Mouse (Mus musculus): ENCODE data around the gene Esp6. TPM values are rescaled to one million over a fixed set of nuclear protein-coding genes. Genes with fewer than 3 reads are reported as not detected.
"Not testable (repeated sequence)": the region's sequence is repeated elsewhere in the genome, so short reads cannot be mapped to it uniquely, and the experiment has no call there.

Gene Esp6
- polyA plus RNA-seq (2016; fragmentation: Nextera tagmentation; extraction: Ambion mirVana) = not detected in 2 replicates

- no peaks in the 10 kb centered on the region for H3K4me1 ChIP-seq
- H3K27me3 ChIP-seq = no peaks in the 10 kb centered on the region
- no peaks in the 10 kb centered on the region for H3K9me3 ChIP-seq
- ATAC-seq (ENCODE audit: insufficient number of reproducible peaks, insufficient read depth, low FRiP score, low TSS enrichment) = no peak
- no peak within 1 kb of the TSS for H3K27ac ChIP-seq
- WGBS = 80% methylated on average over 5 of the region's 5 CpGs
- no peaks in the 10 kb centered on the region for H3K36me3 ChIP-seq
- H3K4me3 ChIP-seq = no peak within 1 kb of the TSS
- no peak within 1 kb of the TSS for H3K9ac ChIP-seq
- H3K4me2 ChIP-seq (replicated peaks) = no peak within 1 kb of the TSS
Measured at GRCm38 (mm10) chr17:40561207-40561606, at the start of gene Esp6. Gene Esp6, plus strand, starts transcription at chr17:40561507.

GRCm38 (mm10) chr17:40519818-40520217 lies 41.5 kb upstream of the Esp6 start, which contains the start of gene Esp8:
Gene Esp8, plus strand, starts transcription at chr17:40520022.
- no peak within 1 kb of the TSS for H3K9ac ChIP-seq
- WGBS = 49% methylated on average over 3 of the region's 3 CpGs
- no peaks in the 10 kb centered on the region for H3K36me3 ChIP-seq
- no peaks in the 10 kb centered on the region for H3K27me3 ChIP-seq
- no peak for ATAC-seq (ENCODE audit: insufficient number of reproducible peaks, insufficient read depth, low FRiP score, low TSS enrichment)
- no peaks in the 10 kb centered on the region for H3K9me3 ChIP-seq
- no peak within 1 kb of the TSS for H3K4me3 ChIP-seq
- no peaks in the 10 kb centered on the region for H3K4me1 ChIP-seq
- no peak within 1 kb of the TSS for H3K27ac ChIP-seq
- no peak within 1 kb of the TSS for H3K4me2 ChIP-seq (replicated peaks)

GRCm38 (mm10) chr17:40529813-40530212 lies 31.5 kb upstream of the Esp6 start:
- H3K27ac ChIP-seq = no peak overlapping the region
- no peaks in the 10 kb centered on the region for H3K27me3 ChIP-seq
- H3K36me3 ChIP-seq = no peaks in the 10 kb centered on the region
- WGBS = 62% methylated on average over 3 of the region's 3 CpGs
- no peak overlapping the region for H3K4me2 ChIP-seq (replicated peaks)
- no peaks in the 10 kb centered on the region for H3K4me1 ChIP-seq
- no peaks in the 10 kb centered on the region for H3K9me3 ChIP-seq
- H3K4me3 ChIP-seq = no peak overlapping the region
- H3K9ac ChIP-seq = no peak overlapping the region
- ATAC-seq (ENCODE audit: insufficient number of reproducible peaks, insufficient read depth, low FRiP score, low TSS enrichment) = no peak

GRCm38 (mm10) chr17:40531147-40531546 lies 30.2 kb upstream of the Esp6 start:
- 70% methylated on average over 1 of the region's 1 CpGs for WGBS
- no peak overlapping the region for H3K27ac ChIP-seq
- no peak overlapping the region for H3K4me3 ChIP-seq
- H3K36me3 ChIP-seq = no peaks in the 10 kb centered on the region
- H3K4me1 ChIP-seq = no peaks in the 10 kb centered on the region
- ATAC-seq (ENCODE audit: insufficient number of reproducible peaks, insufficient read depth, low FRiP score, low TSS enrichment) = no peak
- no peaks in the 10 kb centered on the region for H3K27me3 ChIP-seq
- H3K9ac ChIP-seq = no peak overlapping the region
- H3K9me3 ChIP-seq = no peaks in the 10 kb centered on the region
- H3K4me2 ChIP-seq (replicated peaks) = no peak overlapping the region

- WGBS = 81% methylated on average over 5 of the region's 5 CpGs
- H3K4me2 ChIP-seq (replicated peaks); ATAC-seq (ENCODE audit: insufficient number of reproducible peaks, insufficient read depth, low FRiP score, low TSS enrichment); H3K4me1 ChIP-seq; H3K9ac ChIP-seq; H3K4me3 ChIP-seq; H3K9me3 ChIP-seq; H3K27me3 ChIP-seq; H3K36me3 ChIP-seq; H3K27ac ChIP-seq: not testable (repeated sequence)
Measured at GRCm38 (mm10) chr17:40547005-40547404, 14.3 kb upstream of the Esp6 start.

- Histone ChIP-seq H3K4me3 (no peak overlapping the region), H3K36me3 (no peaks in the 10 kb centered on the region), H3K4me2 (replicated peaks) (no peak overlapping the region), H3K27ac (no peak overlapping the region), H3K27me3 (no peaks in the 10 kb centered on the region), H3K4me1 (0 out of 2 replicates have a peak, but pooled peaks cover 2% of the 10 kb centered on the region), H3K9me3 (no peaks in the 10 kb centered on the region), H3K9ac (no peak overlapping the region)
- 36% methylated on average over 1 of the region's 1 CpGs for WGBS
- ATAC-seq (ENCODE audit: insufficient number of reproducible peaks, insufficient read depth, low FRiP score, low TSS enrichment) = no peak
Measured at GRCm38 (mm10) chr17:40553470-40553869, 7.8 kb upstream of the Esp6 start.

- H3K9ac ChIP-seq; H3K36me3 ChIP-seq; H3K9me3 ChIP-seq; H3K4me3 ChIP-seq; H3K27ac ChIP-seq; H3K27me3 ChIP-seq; H3K4me1 ChIP-seq; ATAC-seq (ENCODE audit: insufficient number of reproducible peaks, insufficient read depth, low FRiP score, low TSS enrichment); H3K4me2 ChIP-seq (replicated peaks): not testable (repeated sequence)
- 39% methylated on average over 6 of the region's 6 CpGs for WGBS
Measured at GRCm38 (mm10) chr17:40583906-40584305, 22.6 kb downstream of the Esp6 start.

- H3K27ac ChIP-seq = no peak overlapping the region
- no peak overlapping the region for H3K4me2 ChIP-seq (replicated peaks)
- no peaks in the 10 kb centered on the region for H3K36me3 ChIP-seq
- no peak for ATAC-seq (ENCODE audit: insufficient number of reproducible peaks, insufficient read depth, low FRiP score, low TSS enrichment)
- no peak overlapping the region for H3K4me3 ChIP-seq
- no peaks in the 10 kb centered on the region for H3K9me3 ChIP-seq
- no peak overlapping the region for H3K9ac ChIP-seq
- H3K27me3 ChIP-seq = no peaks in the 10 kb centered on the region
- no peaks in the 10 kb centered on the region for H3K4me1 ChIP-seq
Measured at GRCm38 (mm10) chr17:40591297-40591696, 30.0 kb downstream of the Esp6 start.

GRCm38 (mm10) chr17:40598294-40598693 lies 37.0 kb downstream of the Esp6 start, which contains the start of gene Esp4:
Gene Esp4, plus strand, starts transcription at chr17:40598594.
- no peaks in the 10 kb centered on the region for H3K9me3 ChIP-seq
- H3K4me1 ChIP-seq = no peaks in the 10 kb centered on the region
- H3K4me3 ChIP-seq = no peak within 1 kb of the TSS
- H3K9ac ChIP-seq = no peak within 1 kb of the TSS
- H3K27ac ChIP-seq = no peak within 1 kb of the TSS
- no peaks in the 10 kb centered on the region for H3K27me3 ChIP-seq
- H3K36me3 ChIP-seq = no peaks in the 10 kb centered on the region
- ATAC-seq (ENCODE audit: insufficient number of reproducible peaks, insufficient read depth, low FRiP score, low TSS enrichment) = no peak
- no peak within 1 kb of the TSS for H3K4me2 ChIP-seq (replicated peaks)

Other genes starting within 250 kb of the Esp6 start
- 0.37 TPM in 1 of 2 replicates, not detected in the other for gene Crisp1, start 242.3 kb upstream of the Esp6 start, polyA plus RNA-seq (2016; fragmentation: Nextera tagmentation; extraction: Ambion mirVana)
- gene Esp8, start 41.5 kb upstream of the Esp6 start, polyA plus RNA-seq (2016; fragmentation: Nextera tagmentation; extraction: Ambion mirVana) = not detected in 2 replicates
- gene Esp4, start 37.1 kb downstream of the Esp6 start, polyA plus RNA-seq (2016; fragmentation: Nextera tagmentation; extraction: Ambion mirVana) = not detected in 2 replicates
- gene Esp3, start 70.6 kb downstream of the Esp6 start, polyA plus RNA-seq (2016; fragmentation: Nextera tagmentation; extraction: Ambion mirVana) = not detected in 2 replicates
- not detected in 2 replicates for gene Esp1, start 165.6 kb downstream of the Esp6 start, polyA plus RNA-seq (2016; fragmentation: Nextera tagmentation; extraction: Ambion mirVana)
- gene Crisp2, start 245.5 kb downstream of the Esp6 start, polyA plus RNA-seq (2016; fragmentation: Nextera tagmentation; extraction: Ambion mirVana) = 0.12 TPM in 1 of 2 replicates, not detected in the other
- 2.4 and 2.9 TPM in 2 replicates for gene Rhag, start 249.6 kb downstream of the Esp6 start, polyA plus RNA-seq (2016; fragmentation: Nextera tagmentation; extraction: Ambion mirVana)

Data from embryonic facial prominence, embryonic 12.5 days (tissue).